Mouse (Mus musculus) mammary gland, adult 2 months (tissue): ENCODE results near the gene Cacnb3. TPM values are rescaled to one million over a fixed set of nuclear protein-coding genes. Genes with fewer than 3 reads are reported as not detected.

Experiments used
- polyA plus RNA-seq: library from polyadenylated mRNA; depleted of rRNA; stranded (reverse); fragments of >200 nt; gene quantifications from 2 replicates; pipeline ENCODE4 v1.2.3, GENCODE M21; 2012; ENCODE audit warnings: low replicate concordance; rRNA removed

Gene Cacnb3
- polyA plus RNA-seq: 69.4 and 133 TPM in 2 replicates

GRCm38 (mm10) chr15:98630540-98630939 lies at the start of gene Cacnb3:
Gene Cacnb3, plus strand, starts transcription at chr15:98630840.

GRCm38 (mm10) chr15:98609331-98610130 lies 21.1 kb upstream of the Cacnb3 start, which contains the start of gene Adcy6:
Gene Adcy6, minus strand, starts transcription at chr15:98610076.

GRCm38 (mm10) chr15:98662567-98663545 lies 32.2 kb downstream of the Cacnb3 start, which contains the start of gene Ddx23:
Gene Ddx23, minus strand, starts transcription at chr15:98662894.

GRCm38 (mm10) chr15:98676940-98677728 lies 46.5 kb downstream of the Cacnb3 start, which contains the start of gene Rnd1:
Gene Rnd1, minus strand, starts transcription at chr15:98677461.

Other genes starting within 250 kb of the Cacnb3 start
- not detected in 2 replicates for gene Olfr283, start 249.9 kb upstream of the Cacnb3 start, polyA plus RNA-seq
- gene Olfr282, start 199.6 kb upstream of the Cacnb3 start, polyA plus RNA-seq: not detected in 2 replicates
- gene Olfr281, start 178.3 kb upstream of the Cacnb3 start, polyA plus RNA-seq: not detected in 2 replicates
- gene OR5BS1P, start 160.9 kb upstream of the Cacnb3 start, polyA plus RNA-seq: not detected in 2 replicates
- gene Lalba, start 148.1 kb upstream of the Cacnb3 start, polyA plus RNA-seq: 2.3 and 13.5 TPM in 2 replicates
- not detected in 2 replicates for gene Olfr279, start 138.4 kb upstream of the Cacnb3 start, polyA plus RNA-seq
- gene Kansl2, start 96.6 kb upstream of the Cacnb3 start, polyA plus RNA-seq: 30.3 and 43.2 TPM in 2 replicates
- gene Ccnt1, start 59.9 kb upstream of the Cacnb3 start, polyA plus RNA-seq: 8.2 and 16.5 TPM in 2 replicates
- gene 4930415O20Rik, start 59.8 kb upstream of the Cacnb3 start, polyA plus RNA-seq: 0.36 TPM in 1 of 2 replicates, not detected in the other
- 96.7 and 104 TPM in 2 replicates for gene Adcy6, start 20.8 kb upstream of the Cacnb3 start, polyA plus RNA-seq
- 27.5 and 29.8 TPM in 2 replicates for gene Ddx23, start 32.1 kb downstream of the Cacnb3 start, polyA plus RNA-seq
- 3.1 and 5.1 TPM in 2 replicates for gene Rnd1, start 46.6 kb downstream of the Cacnb3 start, polyA plus RNA-seq
- 0.23 TPM in 1 of 2 replicates, not detected in the other for gene Ccdc65, start 77.4 kb downstream of the Cacnb3 start, polyA plus RNA-seq
- gene Fkbp11, start 97.4 kb downstream of the Cacnb3 start, polyA plus RNA-seq: 14.2 and 16.9 TPM in 2 replicates
- 90.1 and 107 TPM in 2 replicates for gene Arf3, start 132.4 kb downstream of the Cacnb3 start, polyA plus RNA-seq
- 5.9 and 9.5 TPM in 2 replicates for gene Wnt10b, start 147.3 kb downstream of the Cacnb3 start, polyA plus RNA-seq
- 0.68 and 1.3 TPM in 2 replicates for gene Wnt1, start 159.0 kb downstream of the Cacnb3 start, polyA plus RNA-seq
- gene Ddn, start 178.7 kb downstream of the Cacnb3 start, polyA plus RNA-seq: 0.82 and 1.4 TPM in 2 replicates
- 52.3 and 119 TPM in 2 replicates for gene Prkag1, start 200.7 kb downstream of the Cacnb3 start, polyA plus RNA-seq
- gene Kmt2d, start 240.4 kb downstream of the Cacnb3 start, polyA plus RNA-seq: 22.0 and 43.2 TPM in 2 replicates